Mouse (Mus musculus): ENCODE measurements around the gene St7. TPM values are rescaled to one million over a fixed set of nuclear protein-coding genes. Genes with fewer than 3 reads are reported as not detected.

Gene St7
- polyA plus RNA-seq, 1 experiment, result 62.0 TPM

DNA sequence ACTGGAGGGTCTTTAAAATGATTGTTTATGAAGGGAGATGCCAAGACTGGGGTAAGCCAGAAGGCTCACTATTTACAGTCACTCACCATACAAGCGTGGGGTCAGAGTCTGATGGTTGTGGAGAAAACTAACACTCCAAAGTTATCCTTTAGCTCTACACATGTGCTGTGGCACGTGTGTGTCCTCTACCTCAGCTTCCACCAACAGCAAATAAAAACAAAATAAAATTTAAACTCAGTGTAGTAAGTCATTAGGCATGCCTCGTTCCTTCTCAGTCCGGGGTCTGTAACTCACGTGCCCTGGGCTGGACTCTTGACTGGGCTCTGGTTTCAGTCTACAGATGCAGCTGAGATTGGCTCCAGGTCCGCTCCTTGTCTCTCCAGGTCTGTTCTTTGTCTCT, 27.3 kb downstream of the St7 start:
- DNase-seq (ENCODE audit: low read depth), result no peak
- no peak for TF ChIP-seq CTCF (IDR thresholded peaks at IDR 0.05; ENCODE audit: borderline replicate concordance, extremely low read depth, insufficient read depth, insufficient read length)
- no peak for TF ChIP-seq POLR2A (IDR thresholded peaks at IDR 0.05; ENCODE audit: borderline replicate concordance, extremely low read depth, insufficient read depth, insufficient read length, poor library complexity, severe bottlenecking)

GRCm38 (mm10) chr6:17721706-17722105, 29.0 kb downstream of the St7 start:
- DNase-seq (ENCODE audit: low read depth), result no peak

GRCm38 (mm10) chr6:17725841-17726460, 33.2 kb downstream of the St7 start:
- DNase-seq (ENCODE audit: low read depth), result peak; percentile 80
- TF ChIP-seq POLR2A (IDR thresholded peaks at IDR 0.05; ENCODE audit: borderline replicate concordance, extremely low read depth, insufficient read depth, insufficient read length, poor library complexity, severe bottlenecking) (no peak), CTCF (IDR thresholded peaks at IDR 0.05; ENCODE audit: borderline replicate concordance, extremely low read depth, insufficient read depth, insufficient read length) (peak; percentile 81; the same call in 1 of the 2 replicates)

More at GRCm38 (mm10) chr6:17721706-17722105, 29.0 kb downstream of the St7 start:
- TF ChIP-seq POLR2A (IDR thresholded peaks at IDR 0.05; ENCODE audit: borderline replicate concordance, extremely low read depth, insufficient read depth, insufficient read length, poor library complexity, severe bottlenecking), result no peak
- TF ChIP-seq CTCF (IDR thresholded peaks at IDR 0.05; ENCODE audit: borderline replicate concordance, extremely low read depth, insufficient read depth, insufficient read length), result no peak

DNA sequence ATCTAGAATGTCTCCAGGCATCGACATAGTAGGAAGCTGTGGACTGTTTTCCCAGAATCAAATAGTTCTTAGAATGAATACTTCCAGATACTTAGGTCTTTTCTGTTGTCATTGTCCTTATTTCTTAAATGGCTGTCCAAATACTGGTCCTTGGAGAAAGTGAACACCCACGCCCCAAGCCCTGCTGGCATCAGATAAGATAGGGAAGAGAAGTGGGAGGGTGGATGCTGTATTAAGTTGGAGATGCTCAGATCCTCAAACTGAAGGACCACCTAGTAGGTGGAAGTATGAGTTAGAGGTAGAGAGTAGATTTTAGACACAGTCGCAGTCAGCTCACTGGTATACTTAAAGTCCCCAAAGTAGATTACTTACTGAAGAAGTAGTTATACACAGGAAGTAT, 34.5 kb downstream of the St7 start:
- TF ChIP-seq CTCF (IDR thresholded peaks at IDR 0.05; ENCODE audit: borderline replicate concordance, extremely low read depth, insufficient read depth, insufficient read length) (no peak), POLR2A (IDR thresholded peaks at IDR 0.05; ENCODE audit: borderline replicate concordance, extremely low read depth, insufficient read depth, insufficient read length, poor library complexity, severe bottlenecking) (no peak)
- no peak for DNase-seq (ENCODE audit: low read depth)

GRCm38 (mm10) chr6:17727891-17728790, 35.4 kb downstream of the St7 start:
- DNase-seq (ENCODE audit: low read depth), result no peak
- no peak for TF ChIP-seq CTCF (IDR thresholded peaks at IDR 0.05; ENCODE audit: borderline replicate concordance, extremely low read depth, insufficient read depth, insufficient read length)
- no peak for TF ChIP-seq POLR2A (IDR thresholded peaks at IDR 0.05; ENCODE audit: borderline replicate concordance, extremely low read depth, insufficient read depth, insufficient read length, poor library complexity, severe bottlenecking)

DNA sequence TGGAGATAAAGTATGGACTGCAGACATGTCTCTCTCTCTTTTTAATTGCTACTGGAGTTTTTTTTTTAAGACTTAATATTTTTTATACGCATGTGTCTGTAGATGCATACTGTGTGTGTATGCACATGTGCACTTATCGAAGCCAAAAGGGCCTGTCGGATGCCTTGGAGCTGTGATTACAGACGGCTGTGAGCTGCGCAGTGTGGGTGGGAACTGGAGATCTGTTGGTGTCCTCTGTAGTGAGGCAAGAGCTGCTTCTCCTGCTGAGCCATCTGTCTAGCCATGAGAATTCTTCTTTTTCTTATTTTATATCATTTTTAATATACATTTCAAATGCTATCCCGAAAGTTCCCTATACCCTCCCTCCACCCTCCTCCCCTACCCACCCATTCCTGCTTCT, 37.4 kb downstream of the St7 start:
- peak; percentile 30 for DNase-seq (ENCODE audit: low read depth)

DNA sequence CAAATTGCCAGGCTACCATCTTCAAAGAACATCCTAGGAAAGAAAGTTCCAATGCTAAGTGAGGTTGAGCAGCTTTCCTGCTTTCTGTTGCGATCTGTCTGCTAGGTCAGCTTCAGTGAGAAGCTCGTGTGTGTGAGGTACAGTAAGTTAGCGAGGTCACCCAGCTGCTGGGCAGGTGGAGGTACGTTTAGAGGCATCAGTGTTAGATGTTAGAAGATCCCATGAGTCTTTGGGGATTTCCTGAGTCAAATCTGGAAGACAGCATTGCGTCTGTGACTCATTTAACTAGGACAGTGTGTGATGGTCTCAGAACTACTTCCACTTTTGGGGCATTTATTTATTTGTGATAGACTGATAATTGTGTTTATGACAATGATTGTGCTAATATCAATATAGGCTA, 39.0 kb downstream of the St7 start:
- no peak for DNase-seq (ENCODE audit: low read depth)
- TF ChIP-seq CTCF (IDR thresholded peaks at IDR 0.05; ENCODE audit: borderline replicate concordance, extremely low read depth, insufficient read depth, insufficient read length) (no peak), POLR2A (IDR thresholded peaks at IDR 0.05; ENCODE audit: borderline replicate concordance, extremely low read depth, insufficient read depth, insufficient read length, poor library complexity, severe bottlenecking) (no peak)

More for the DNA sequence above, 37.4 kb downstream of the St7 start:
- TF ChIP-seq POLR2A (IDR thresholded peaks at IDR 0.05; ENCODE audit: borderline replicate concordance, extremely low read depth, insufficient read depth, insufficient read length, poor library complexity, severe bottlenecking) (no peak), CTCF (IDR thresholded peaks at IDR 0.05; ENCODE audit: borderline replicate concordance, extremely low read depth, insufficient read depth, insufficient read length) (no peak)

DNA sequence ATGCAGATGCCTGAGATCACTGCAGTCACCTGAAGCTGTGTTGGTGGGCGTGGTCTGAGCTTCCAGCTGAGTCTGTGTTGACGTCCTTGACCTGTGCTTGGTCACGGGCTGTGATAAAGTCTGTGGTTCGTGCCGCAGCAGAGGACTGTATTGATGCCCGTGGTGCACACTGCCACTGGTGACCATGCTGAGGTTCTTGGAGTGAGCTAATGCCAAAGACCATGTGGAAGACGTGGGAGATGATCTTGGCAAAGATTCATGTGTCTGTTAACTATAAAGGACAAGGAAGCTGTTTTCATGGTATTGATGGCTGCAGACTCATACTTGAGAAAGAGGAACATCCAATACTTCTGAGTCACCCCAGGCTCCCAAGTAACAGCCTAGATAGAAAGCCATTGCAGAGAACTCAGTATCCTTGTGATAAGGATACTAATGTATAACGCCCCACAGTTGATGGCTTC, 41.2 kb downstream of the St7 start:
- DNase-seq (ENCODE audit: low read depth), result no peak
- TF ChIP-seq POLR2A (IDR thresholded peaks at IDR 0.05; ENCODE audit: borderline replicate concordance, extremely low read depth, insufficient read depth, insufficient read length, poor library complexity, severe bottlenecking) (no peak), CTCF (IDR thresholded peaks at IDR 0.05; ENCODE audit: borderline replicate concordance, extremely low read depth, insufficient read depth, insufficient read length) (no peak)

DNA sequence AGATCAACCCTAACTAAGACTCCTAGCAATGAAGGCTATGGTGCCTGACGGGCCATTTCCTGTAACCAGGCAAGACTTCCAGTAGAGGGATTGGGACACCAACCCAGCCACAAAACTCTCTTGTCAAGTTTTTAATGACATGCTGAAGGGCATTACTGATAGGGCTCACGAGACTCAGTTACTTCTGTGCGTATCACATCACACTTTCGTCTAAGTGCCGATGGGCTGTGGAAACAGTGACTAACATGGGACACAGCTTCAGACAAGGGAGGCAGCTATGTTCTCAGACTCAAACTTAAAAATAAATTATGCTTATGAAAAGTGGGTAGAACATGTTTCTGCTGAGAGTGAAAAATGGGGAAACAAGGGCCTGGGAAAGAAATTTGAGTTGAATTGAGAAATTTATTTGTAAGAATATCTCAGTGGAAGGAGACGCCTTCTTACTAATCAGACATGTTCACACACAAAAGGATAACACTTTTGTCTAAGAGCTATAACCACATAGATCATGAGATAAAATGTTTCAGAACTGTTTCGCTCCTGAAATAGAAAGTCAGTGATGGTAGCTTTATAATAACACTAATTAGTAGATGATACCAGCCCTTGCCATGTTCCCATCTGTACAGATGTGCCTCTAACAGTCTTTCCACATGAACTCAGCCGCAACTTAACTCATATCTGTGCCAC, 44.7 kb downstream of the St7 start:
- no peak for DNase-seq (ENCODE audit: low read depth)
- TF ChIP-seq POLR2A (IDR thresholded peaks at IDR 0.05; ENCODE audit: borderline replicate concordance, extremely low read depth, insufficient read depth, insufficient read length, poor library complexity, severe bottlenecking), result no peak

DNA sequence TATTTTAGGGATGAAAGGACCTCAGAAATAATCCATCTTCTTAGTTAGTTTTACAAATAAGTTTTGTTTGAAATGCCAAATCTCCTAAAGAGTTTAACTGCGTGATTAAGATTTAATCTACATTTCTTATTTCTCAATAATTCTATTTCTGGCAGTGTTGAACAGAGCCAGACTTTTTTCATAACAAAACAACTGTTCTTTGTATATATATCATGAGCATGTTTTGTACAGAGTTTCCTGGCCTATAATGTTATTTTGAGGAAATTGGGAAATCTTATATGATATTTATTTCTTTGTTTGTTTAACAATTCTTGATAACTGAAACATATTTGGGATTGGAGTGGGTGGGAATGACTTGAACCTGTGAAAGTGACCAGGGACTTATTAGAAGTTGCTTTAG, 47.4 kb downstream of the St7 start:
- no peak for TF ChIP-seq POLR2A (IDR thresholded peaks at IDR 0.05; ENCODE audit: borderline replicate concordance, extremely low read depth, insufficient read depth, insufficient read length, poor library complexity, severe bottlenecking)
- no peak for TF ChIP-seq CTCF (IDR thresholded peaks at IDR 0.05; ENCODE audit: borderline replicate concordance, extremely low read depth, insufficient read depth, insufficient read length)
- DNase-seq (ENCODE audit: low read depth), result no peak

DNA sequence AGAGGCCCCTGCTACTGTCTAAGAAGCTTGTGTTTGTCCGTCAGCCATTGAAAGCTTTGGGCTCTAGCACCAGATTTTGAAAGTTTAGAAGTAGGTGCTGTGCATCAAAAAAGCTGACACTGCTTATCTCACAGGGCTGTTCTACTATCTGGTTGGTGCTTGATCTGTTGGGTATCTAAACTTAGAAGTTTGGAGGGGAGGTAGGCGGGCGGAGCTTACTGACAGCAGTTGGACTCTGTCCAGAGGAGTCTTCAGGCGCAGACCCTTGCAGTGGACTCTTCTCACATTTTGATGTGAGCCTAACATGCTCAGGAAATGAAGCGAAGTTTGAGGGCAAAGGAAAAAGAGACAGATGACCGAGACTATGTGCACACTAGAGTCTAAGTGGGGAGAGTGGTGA, 48.9 kb downstream of the St7 start:
- TF ChIP-seq POLR2A (IDR thresholded peaks at IDR 0.05; ENCODE audit: borderline replicate concordance, extremely low read depth, insufficient read depth, insufficient read length, poor library complexity, severe bottlenecking), result no peak
- no peak for TF ChIP-seq CTCF (IDR thresholded peaks at IDR 0.05; ENCODE audit: borderline replicate concordance, extremely low read depth, insufficient read depth, insufficient read length)
- DNase-seq (ENCODE audit: low read depth), result no peak
